Mouse (Mus musculus) myocyte (in vitro differentiated cells): Measurements from ENCODE around the gene Fgf12.

ENCODE experiments used
- CEBPB ChIP-seq: IDR thresholded peaks from 2 replicates; pipeline ENCODE4 v1.6.1; 2011; ENCODE audit warnings: mild to moderate bottlenecking, moderate library complexity; ENCODE audit not compliant: poor library complexity, insufficient read depth, severe bottlenecking
- MAX ChIP-seq: IDR thresholded peaks from one replicate; pipeline ENCODE4 v1.6.1; 2011; ENCODE audit warnings: low read depth, mild to moderate bottlenecking, control low read depth
- MYOD1 ChIP-seq, 3 experiments: IDR thresholded peaks; one replicate each; pipeline ENCODE4 v1.6.1; 2011; ENCODE audit warnings: control low read depth in 2 of 3, low read depth in 2 of 3, mild to moderate bottlenecking in 2 of 3, moderate library complexity in 1 of 3; ENCODE audit not compliant: insufficient read length in 2 of 3, control insufficient read depth in 1 of 3
- POLR2A ChIP-seq: IDR thresholded peaks from one replicate; pipeline ENCODE4 v1.6.1; 2011; ENCODE audit warnings: low read depth, mild to moderate bottlenecking, control low read depth, moderate library complexity; ENCODE audit not compliant: insufficient read length
- POLR2AphosphoS2 ChIP-seq: IDR thresholded peaks from one replicate; pipeline ENCODE4 v1.6.1; 2011; ENCODE audit warnings: low read depth, control low read depth; ENCODE audit not compliant: insufficient read length
- SRF ChIP-seq: IDR thresholded peaks from one replicate; pipeline ENCODE4 v1.6.1; 2011; ENCODE audit warnings: low read depth; ENCODE audit not compliant: control insufficient read depth, insufficient read length
- TCF12 ChIP-seq: IDR thresholded peaks from one replicate; pipeline ENCODE4 v1.6.1; 2011; ENCODE audit warnings: mild to moderate bottlenecking, control low read depth; ENCODE audit not compliant: poor library complexity, insufficient read depth, severe bottlenecking
- USF1 ChIP-seq: IDR thresholded peaks from one replicate; pipeline ENCODE4 v1.6.1; 2011; ENCODE audit warnings: low read depth, mild to moderate bottlenecking, control low read depth, moderate library complexity

DNA sequence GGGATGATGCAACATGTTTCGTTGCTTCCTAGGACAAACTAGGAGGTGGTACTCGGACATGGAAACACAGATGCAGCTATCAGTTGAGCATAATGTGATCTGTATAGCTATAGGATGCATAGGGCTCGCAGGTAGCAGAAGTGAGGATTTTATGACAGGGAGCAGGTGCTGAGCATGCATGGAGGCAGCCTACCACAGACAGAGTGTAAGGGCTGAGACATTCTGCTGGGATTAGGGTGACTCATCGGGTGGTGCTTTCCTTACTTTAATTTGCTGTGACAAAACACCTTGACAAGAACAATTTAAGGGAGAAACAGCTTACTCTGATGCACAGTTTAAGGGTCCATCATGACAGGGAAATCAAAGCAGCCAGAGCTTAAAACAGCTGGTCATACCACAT is 363.8 kb downstream of the Fgf12 start:
- no peak for TF ChIP-seq POLR2A
- TF ChIP-seq POLR2AphosphoS2 = no peak
- no peak for TF ChIP-seq TCF12
- TF ChIP-seq USF1 = no peak
- TF ChIP-seq MYOD1 (IDR thresholded peaks at IDR 0.05; ENCODE audit: control insufficient read depth in 1 of 3, insufficient read length in 2 of 3, low read depth in 2 of 3) = no peak
- TF ChIP-seq SRF = no peak
- TF ChIP-seq MAX = no peak
- no peak for TF ChIP-seq CEBPB
